Mouse (Mus musculus) megakaryocyte progenitor cell, adult 5-6 weeks (primary cell): ENCODE data around the gene Fkbp5. TPM values are rescaled to one million over a fixed set of nuclear protein-coding genes. Genes with fewer than 3 reads are reported as not detected.
"Not testable (repeated sequence)": the region's sequence is repeated elsewhere in the genome, so short reads cannot be mapped to it uniquely, and the experiment has no call there.

Experiments used
- ATAC-seq: replicated peaks from 2 replicates; pipeline ENCODE4 v1.8.0; 2016; ENCODE audit warnings: mild to moderate bottlenecking, moderate TSS enrichment, inconsistent platforms; ENCODE audit not compliant: poor library complexity
- total RNA-seq, 2 experiments: library from RNA; stranded (forward) in 1 of 2; stranded (reverse) in 1 of 2; fragments of 157-497, 149-512 nt in 1 of 2; fragments of 200-1000 nt in 1 of 2; gene quantifications; 2 replicates each; pipeline versions ENCODE4 v1.2.3 to v1.2.4; 2015 to 2017

Gene Fkbp5
- total RNA-seq (2015) (25.8 and 30.0 TPM in 2 replicates), total RNA-seq (2017) (40.2 and 58.9 TPM in 2 replicates)

DNA sequence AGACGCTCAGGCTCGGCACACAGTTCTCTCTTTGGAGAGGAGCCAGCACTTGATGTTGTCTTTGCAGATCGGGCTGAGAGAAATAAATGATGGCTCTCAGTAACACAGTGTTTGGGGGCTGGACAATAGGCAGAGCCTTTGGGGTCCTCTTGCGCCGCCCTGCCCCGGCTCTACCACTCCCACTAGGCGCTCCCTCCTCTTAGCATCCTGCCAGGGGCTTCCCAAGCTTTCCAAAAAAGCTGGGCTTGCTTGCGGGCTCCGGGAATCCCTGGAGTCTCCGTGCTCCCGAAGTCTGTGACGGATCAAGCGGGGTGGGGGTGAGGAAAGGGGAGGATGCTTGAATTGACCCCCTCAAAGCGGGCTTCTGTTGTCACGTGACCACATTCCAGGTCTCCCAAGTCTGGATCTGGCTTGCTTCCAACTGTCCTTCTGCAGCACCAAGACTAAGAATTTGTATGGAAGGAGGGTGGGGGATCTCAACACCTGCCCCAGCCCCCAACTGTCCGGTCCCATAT, at the start of gene Fkbp5:
TSS of gene Fkbp5 (minus strand) at position 87 of the 515 bp plus-strand sequence.
- no peak for ATAC-seq

DNA sequence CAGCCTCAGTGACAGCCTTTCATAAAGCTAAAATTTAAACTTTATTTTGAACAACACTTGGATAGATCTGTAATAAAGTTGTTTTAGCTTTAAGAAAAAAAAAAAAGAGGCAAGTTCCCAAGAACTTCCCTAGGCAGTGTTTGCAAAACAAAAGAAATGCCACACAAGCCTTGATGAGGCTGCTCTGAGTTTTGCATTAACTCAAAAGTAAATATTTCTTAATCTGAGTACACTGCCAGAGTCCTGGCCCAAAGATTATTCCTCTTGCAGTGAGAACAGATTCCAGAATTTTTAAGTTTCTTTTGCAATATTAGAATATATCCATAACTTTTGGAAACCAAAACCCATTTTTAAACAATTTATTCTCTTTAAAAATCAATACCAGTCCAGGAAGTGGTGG, 47.9 kb upstream of the Fkbp5 start:
- no peak for ATAC-seq

DNA sequence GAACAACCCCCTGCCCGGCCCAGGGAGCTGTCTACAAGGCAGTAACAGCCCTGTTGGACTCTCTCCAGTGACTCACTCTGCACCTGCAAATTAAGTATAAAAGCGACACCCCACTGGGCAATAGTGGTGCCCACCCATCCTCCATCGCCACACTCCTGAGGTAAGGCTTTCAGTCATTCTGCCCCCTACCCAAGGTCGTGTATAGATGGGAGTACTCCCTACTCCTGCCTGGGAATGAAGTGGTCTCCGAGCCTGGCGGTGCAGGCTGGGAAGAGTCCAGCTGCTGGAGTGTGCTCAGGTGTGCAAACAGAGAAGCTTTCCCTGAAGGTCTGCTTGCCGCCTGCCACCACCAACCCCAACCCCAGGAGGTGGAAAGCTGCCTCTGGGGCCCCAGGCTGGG, 44.3 kb upstream of the Fkbp5 start:
- no peak for ATAC-seq

DNA sequence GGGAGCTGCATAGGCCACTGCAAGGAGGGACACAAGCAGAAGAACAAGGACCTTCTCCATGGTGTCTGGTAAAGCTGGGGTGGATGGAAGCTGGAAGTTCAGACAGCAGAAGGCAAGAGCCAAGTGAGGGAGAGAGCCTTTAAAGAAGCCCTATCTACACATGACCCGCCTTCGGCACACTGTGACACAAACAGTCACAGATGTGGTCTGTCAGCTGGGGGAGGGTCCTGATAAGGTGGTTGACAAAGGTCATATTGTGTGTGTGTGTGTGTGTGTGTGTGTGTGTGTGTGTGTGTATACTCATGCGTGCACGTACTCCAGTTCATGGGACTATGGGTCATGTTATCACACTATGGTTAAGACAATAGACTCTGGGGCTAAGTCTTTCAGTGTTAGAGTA, 43.3 kb upstream of the Fkbp5 start, which contains the start of gene Clps:
TSS of gene Clps (minus strand) at position 169 of the 400 bp plus-strand sequence.
- ATAC-seq, result no peak

DNA sequence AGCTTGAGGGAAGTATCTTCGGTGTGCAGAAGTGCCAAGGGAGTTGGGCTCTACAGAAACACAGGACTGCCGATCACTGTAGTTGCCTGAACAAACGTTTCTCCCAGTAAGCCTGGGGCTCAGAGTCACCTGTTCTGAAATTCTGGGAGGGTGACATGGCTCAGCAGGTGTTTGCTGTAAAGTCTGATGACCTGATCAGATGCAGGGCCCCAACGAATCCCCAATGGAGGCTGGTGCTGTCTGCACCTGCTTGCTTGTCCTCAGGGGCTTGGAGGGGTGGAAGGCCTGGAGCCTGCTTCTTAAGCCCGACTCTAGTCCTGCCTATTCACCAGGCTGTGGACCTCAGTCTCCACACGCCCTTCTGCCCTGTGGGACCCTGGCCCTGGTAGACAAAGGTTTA, 40.4 kb upstream of the Fkbp5 start:
- ATAC-seq, result no peak

DNA sequence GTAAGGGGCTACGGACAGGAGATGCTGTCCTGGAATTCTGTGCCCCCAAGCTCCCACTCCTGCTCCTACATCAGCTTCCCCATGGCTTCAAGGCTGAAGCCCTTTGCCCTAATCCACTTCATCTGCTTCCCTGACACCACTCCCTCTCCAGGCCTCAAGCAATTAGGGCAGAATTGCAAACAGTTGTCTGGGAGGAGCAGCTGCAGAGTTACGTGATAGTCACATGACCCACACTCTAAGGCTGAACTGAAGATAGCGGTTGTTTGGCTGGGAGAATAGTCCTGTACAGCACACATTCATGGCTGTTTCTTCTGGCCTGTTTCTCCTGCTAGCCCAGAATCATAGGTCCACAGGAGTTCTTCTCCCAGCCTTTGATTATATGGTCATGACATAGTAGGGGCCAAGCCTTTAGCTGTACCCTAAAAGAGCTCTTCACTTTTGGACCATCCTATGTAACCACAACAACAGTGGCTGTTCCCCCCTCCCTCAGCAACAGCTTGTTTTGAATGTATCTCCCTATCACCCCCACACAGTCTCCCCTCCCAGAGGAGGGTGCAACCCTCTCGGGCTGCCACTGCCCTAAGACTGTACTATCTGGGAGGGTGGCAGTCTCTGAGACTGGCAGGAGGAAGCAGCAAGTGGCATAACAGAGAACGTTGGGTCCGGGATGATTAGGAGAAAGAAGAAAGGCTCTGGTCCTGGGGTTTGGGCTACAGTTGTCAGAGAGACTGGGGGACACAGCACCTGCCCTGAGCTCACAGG, 39.5 kb upstream of the Fkbp5 start:
- ATAC-seq, result peak; percentile 73

DNA sequence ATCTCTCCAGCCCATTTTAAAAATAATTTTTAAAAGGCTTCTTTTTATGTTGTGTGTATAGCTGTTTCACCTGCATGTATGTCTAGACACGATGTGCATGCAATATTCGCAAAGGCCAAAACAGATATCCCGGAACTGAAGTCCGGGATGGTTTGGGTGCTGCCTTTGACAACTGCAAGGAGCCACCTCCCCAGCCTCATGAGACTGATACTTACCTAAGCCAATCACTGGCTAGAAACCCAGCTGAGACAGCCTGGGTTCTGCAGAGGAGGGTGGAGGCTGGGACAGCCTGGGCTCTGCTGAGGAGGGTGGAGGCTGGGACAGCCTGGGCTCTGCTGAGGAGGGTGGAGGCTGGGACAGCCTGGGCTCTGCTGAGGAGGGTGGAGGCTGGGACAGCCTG, 36.7 kb upstream of the Fkbp5 start:
- not testable (repeated sequence) for ATAC-seq

DNA sequence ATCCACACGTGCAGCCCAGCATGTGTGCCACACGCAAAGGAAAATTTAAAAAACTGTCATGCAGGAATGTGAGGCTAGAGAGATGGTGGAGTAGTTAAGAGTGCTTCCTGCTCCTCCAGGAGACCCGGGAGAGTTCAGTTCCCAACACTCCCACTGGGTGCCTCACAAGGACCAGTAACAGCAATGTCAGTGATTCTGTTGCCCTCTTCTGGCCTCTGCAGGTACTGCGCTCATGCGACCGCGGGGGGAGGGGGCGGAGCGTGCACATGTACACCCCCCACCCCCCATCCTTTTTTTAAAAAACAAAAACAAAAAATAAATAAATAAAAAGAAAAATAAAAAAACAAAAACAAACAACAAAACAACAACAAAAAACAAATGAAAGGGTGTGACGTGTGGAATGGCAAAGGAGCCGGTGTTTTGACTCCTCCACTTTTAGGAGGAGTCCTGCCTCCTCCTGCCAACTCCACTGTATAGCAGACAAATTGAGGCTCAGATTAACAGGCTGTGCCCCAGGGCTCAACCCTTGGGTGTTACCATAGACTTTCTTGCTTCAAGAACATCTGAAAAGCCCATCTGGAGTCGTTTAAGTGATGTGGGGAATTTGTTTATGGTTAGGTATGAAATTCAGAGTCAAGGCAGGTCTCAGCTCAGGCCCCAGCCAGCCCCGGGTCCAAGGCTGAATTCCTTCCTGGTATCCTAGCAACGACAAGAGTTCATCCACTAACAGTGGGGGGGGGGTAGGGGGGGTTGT, 35.9 kb upstream of the Fkbp5 start:
- peak; percentile 76 for ATAC-seq

DNA sequence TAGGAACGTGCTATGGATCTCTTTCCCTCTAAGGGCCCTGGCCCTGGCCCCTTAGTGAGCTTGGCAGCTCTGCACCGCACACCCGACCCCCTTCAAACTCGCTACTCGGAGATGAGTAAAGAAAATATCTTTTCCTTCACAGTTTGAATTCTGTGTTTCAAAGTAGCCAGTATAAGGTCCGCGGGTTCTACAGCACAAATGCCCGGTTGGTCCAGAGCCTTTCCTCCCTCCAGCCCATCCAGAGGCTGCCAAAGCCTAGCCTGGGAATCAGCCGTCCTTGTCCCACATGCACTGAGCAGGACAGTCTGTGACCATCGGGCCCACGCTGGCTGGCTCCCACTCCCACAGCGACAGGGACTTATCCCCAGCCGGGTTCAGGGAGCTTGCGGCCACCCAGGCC, 31.8 kb upstream of the Fkbp5 start, which contains the start of gene Clpsl2:
TSS of gene Clpsl2 (plus strand) at position 301 of the 400 bp plus-strand sequence.
- no peak for ATAC-seq

DNA sequence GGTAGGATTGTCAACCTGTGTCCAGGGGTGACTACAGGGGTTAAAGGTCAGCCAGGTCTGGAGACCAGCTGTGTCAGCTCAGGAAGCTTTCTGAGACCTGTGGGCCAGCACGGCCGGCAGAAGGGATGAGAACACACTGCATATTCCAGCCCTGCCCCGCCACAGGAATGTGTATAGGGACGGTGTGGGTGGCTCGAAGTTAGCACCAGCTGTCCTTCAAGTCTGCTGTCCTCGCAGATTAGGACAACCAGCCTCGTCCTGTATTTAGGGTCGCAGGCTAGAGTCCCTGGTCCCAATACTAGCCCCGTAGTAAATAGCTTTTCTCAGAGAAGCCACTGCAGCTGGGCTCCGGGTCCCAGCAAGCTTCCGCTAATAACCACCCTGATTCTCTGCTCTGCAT, 31.2 kb upstream of the Fkbp5 start:
- no peak for ATAC-seq

DNA sequence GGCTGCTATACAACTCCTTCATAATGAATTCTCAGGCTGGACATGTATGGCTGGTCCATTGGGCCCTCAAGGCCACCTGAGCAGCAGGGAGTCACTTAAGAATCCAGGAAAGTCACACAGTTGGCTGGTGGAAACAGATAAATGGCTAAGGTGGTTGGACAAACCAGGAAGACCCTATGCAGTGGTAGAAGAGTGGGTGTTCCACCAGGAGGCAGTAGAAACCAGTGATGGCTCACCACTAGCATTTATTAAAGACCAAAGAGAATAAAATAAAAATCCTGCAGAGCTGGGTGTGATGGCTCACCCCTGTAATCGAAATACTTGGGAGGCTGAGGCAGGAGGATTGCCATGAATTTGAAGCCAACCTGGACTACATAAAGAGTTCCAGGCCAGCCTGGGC, 29.6 kb upstream of the Fkbp5 start:
- no peak for ATAC-seq

DNA sequence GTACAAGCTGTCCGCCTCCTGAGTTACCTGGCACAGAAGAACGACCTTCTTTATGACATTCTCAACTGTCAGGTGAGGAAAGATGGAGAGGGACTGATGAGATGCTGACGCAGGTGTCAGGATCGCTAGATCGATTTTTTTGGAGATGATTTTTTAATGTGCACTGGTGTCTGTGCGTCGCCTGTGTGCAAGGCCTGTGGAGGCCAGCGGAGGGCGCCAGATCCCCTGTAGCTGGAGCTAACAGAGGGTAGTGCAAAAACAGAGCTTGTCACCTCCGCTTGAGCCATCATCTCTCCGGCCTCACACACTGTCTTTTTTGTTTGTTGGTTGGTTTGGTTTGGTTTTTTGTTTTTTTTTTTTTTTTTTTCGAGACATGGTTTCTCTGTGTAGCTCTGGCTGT, 20.6 kb upstream of the Fkbp5 start:
- ATAC-seq, result no peak

DNA sequence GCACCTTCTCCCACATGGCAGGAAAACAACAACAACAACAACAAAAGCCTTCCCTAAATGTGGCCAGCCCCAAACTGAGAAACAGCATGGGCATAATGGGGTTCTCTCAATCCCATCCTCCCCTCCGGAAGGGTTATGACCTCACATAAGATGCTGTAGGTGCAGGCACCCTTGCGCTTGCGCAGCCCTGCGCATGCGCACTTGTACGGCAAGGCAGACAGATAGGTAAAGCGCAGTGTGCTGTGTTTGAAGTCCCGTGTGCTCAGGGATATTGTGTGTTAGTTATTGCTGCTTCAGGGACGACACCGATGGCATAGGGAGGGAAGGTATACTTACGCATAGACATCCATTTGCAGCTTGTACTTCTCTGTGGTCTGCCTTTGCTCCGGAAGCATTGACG, 16.0 kb upstream of the Fkbp5 start:
- no peak for ATAC-seq

DNA sequence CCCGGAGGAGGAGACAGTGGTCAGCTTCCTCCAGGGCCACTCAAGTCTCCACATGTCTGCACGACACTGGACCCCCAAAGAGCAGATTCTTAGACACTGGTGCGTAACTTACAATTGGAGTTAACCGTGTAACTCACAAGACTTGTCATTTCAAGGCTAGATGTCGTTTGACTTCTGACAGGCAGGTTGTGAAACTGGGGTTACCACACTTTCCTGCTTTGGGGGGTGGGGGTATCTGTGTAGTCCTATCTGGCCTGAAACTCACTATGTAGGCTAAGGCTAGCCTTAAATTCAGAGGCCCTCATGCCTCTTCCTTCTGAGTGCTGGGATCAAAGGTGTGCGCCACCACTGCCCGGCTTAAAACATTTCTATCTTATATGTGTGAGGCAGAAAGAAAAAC, 15.2 kb upstream of the Fkbp5 start:
- ATAC-seq, result peak; percentile 53

DNA sequence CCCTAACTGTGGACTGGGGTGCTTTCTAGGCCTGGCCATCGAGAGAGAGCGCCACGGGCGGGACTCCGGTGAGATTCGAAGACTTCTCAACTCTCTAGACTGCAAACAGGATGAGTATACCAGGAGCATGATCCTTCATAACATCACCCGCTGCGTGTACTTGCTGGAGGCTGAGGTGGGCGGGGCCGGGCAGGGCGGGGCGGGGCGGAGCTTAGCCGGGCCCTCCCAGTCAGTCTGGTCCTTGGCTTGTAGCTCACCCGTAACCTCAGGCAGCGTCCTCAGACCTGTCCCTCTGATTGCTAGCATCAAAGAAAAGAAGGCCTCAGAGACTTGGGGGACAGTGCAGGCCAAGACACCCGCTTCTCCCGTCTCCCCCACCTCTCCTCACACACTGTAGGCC, 14.6 kb upstream of the Fkbp5 start:
- ATAC-seq, result peak; percentile 51

DNA sequence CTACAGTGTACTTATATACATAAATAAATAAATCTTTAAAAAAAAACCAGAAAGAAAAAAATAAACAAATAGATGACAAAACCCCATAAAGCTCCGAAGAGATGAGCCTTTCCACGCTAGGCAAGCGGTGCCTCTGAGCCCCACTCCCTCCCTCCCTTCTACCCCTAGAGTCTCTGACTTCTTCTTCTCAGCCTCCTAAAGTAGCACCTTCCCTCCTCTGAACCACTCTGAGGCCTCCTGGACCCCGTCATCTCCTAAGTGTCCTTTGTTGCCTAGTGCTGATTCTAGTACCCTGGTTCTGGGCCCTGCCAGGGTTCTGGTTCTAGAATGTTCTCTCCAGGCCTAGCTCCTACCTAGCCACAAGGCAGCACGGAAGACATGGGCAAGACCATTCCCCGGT, 13.2 kb upstream of the Fkbp5 start, which contains the start of gene Armc12:
TSS of gene Armc12 (plus strand) at position 301 of the 400 bp plus-strand sequence.
- no peak for ATAC-seq

DNA sequence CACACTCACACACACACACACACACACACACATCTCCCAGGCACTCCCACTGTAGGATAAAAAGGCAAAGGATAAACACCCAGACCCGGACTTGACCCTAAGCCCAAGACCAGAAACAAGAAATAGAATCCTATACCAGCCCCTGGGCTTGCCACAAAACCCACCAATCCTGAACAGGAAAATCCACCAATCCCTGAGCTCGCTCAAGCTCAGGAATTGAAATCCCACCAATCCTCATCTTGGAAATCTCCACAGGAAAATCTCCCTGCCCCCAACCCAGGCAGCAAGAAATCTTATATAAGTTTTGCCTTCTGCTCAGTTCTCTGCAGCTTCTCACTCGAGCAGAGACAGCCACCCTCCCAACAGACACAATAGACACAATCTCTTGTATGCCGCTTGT, 11.8 kb upstream of the Fkbp5 start:
- no peak for ATAC-seq

DNA sequence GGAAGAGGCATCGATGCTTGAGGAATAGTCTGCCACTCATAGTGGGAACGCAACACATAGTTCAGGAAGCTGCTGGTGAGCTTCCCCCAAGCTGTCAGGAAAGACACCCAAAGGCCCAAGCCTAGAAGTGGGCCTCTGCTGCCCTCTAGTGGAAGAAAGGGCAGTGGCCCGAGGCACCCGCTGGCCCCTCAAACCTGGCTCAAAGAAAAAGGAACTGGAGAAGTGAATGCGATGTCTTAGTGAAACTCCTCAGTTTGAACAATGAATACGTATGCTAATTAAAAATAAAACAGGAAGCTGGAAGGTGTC, 10.7 kb upstream of the Fkbp5 start:
- peak; percentile 78 for ATAC-seq

DNA sequence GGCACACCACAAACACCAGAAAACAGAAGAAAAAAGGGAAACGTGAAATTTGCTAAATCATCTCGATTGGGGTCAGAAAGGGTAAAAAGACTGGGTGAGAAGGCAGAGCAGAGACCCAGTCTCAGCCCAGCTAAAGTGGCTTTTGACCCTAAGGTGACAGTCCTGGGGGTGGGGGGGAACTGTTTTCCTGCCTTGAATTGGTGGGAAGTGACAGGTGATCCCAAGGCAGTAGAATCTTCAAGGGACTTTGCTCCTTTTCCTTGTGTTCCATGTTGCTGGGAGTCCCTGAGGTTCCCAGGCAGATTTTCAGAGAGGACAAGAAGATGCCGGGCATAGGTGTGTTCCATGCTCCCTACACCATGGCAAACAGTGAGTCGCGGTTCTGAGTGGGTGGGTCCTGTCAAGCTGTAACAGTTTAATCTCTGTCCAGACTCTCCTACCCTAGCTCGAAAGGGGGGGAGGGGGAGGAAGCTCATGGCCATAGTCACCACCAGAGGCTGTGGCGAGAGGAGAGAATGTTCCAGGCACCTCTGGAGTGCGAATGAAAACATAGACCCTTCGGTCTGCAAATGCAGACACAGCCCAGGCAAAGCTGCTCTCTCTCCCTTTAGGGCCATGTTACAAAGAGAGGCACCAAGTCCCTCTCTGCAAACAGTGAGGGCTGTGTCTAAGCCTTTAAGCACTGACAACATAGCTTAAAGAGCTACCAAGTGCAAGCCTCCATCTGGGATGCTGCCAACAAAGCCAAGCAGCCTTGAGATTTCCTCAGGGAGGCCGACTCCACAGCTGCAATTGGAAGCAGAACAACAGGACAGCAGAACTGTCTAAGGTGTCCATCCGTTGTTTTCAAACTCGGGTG, 10.1 kb upstream of the Fkbp5 start:
- ATAC-seq, result no peak

DNA sequence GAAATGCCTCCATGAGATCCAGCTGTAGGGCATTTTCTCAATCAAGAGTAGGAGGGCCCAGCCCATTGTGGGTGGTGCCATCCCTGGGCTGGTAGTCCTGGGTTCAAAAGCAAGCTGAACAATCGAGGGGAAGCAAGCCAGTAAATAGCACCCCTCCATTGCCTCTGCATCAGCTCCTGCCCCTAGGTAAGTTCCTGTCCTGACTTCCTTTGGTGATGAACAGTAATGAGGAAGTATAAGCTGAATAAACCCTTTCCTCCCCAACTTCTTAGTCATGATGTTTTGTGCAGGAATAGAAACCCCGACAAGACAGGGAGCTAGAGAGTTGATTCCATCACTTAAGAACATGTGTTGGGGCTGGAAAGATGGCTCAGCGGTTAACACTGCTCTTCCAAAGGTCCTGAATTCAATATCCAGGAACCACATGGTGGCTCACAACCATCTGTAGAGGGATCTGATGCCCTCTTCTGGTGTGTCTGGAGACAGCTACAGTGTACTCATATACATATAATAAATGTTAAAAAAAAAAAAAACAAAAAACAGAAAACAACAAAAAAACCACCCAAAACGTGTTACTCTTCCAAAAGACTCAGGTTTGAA, 7.6 kb upstream of the Fkbp5 start:
- no peak for ATAC-seq
